Mouse (Mus musculus) testis, adult 2 months (tissue): ENCODE data around the gene Gatad2a.

Source experiments
- CTCF ChIP-seq: fragments of 200-500 bp; IDR thresholded peaks from 2 replicates; pipeline ENCODE4 v1.5.1; 2012; ENCODE audit warnings: low read depth, mild to moderate bottlenecking, inconsistent platforms, low read length, moderate library complexity; ENCODE audit not compliant: control insufficient read depth, insufficient read depth, insufficient replicate concordance
- POLR2A ChIP-seq: fragments of 200-500 bp; IDR thresholded peaks from 2 replicates; pipeline ENCODE4 v1.6.1; 2012; ENCODE audit warnings: low read depth, mild to moderate bottlenecking, inconsistent platforms, low read length, moderate library complexity; ENCODE audit not compliant: control insufficient read depth

DNA sequence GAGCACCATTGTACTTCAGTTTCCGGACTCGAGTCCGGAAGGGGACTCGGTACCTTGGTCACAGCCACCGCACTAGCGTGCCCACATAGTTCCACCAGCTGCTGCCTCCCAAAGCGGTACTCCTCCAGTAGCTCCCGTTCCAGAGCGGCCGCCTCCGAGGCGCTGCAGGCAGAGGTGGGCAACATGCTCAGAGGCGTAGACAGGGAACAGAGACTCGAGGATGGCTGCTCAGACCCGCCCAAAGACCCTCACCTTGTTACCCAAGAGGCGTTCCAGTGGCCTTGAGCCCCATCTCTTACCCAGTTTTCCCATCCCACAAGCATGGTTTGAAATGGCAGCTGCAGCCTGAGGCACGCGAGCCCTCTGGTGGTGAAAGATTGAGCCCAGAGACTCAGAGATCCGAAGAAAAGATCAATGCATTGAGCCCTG is 105.4 kb downstream of the Gatad2a start:
- TF ChIP-seq CTCF (peak; percentile 36; the same call in 1 of the 2 replicates), POLR2A (no peak)
